ENCODE assay signal across 13 mouse cellular contexts in the genomic region with DNA sequence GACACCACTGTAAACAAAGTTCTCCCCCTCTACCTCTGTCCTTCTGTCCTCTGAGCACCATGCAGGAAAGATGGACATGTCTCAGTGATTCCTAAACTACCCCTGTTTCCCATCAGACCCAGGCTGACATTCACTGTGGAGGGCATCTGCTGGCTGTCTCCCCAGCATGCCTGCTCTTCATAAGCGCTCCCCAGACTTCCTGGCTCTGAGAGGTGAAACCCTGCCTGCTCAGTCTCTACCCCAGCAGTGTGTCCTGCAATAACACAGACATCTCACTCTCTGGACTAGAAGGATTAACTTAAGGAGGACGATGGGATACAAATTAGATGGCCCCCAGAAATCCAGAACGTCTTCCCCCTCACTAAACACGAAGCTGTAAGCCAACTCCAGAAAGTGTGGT.
DNase-seq lines count a peak whose midpoint lies in the region; ATAC-seq and TF ChIP-seq lines count a peak whose summit lies in the region.
"Had no signal": no experiment of that assay in that cellular context is flagged by ENCODE, and none has a peak within 500 bp of the region (broad histone marks: within the 10 kb centered on the region; RNA-seq: fewer than 3 reads in every experiment).

No protein-coding gene starts in this region.

- TF ChIP-seq CTCF in left cerebral cortex, adult 2 months (IDR thresholded peaks at IDR 0.05), result no peak
- no peak for TF ChIP-seq CTCF in olfactory bulb, adult 2 months (IDR thresholded peaks at IDR 0.05; ENCODE audit: insufficient read depth, low read depth, low read length)

- no peak for ATAC-seq in embryonic facial prominence, embryonic 13.5 days (ENCODE audit: insufficient number of reproducible peaks, insufficient read depth, low FRiP score, low TSS enrichment, low read depth)
- no peak for ATAC-seq in heart, embryonic 14.5 days (ENCODE audit: insufficient number of reproducible peaks, insufficient read depth, low FRiP score, low read depth)
- ATAC-seq: inflammation-experienced regulatory T-cells, adult 6 months had no signal

- H3K4me3 ChIP-seq in left cerebral cortex, adult 2 months, result no peak overlapping the region
- no peak overlapping the region for H3K4me3 ChIP-seq in embryonic facial prominence, embryonic 13.5 days
- no peak overlapping the region for H3K4me3 ChIP-seq in heart, embryonic 14.5 days (ENCODE audit: control insufficient read depth in 1 of 2, insufficient read depth in 1 of 2, low read depth in 1 of 2, low read length in 2 of 2)
- no peak overlapping the region for H3K4me3 ChIP-seq in olfactory bulb, adult 2 months (ENCODE audit: insufficient read depth, low read depth, low read length)
- H3K4me3 ChIP-seq: limb, embryonic 10.5 days had no signal

- no peak for DNase-seq in left cerebral cortex, adult 2 months (ENCODE audit: extremely low spot score in 1 of 2, low spot score in 2 of 2)
- DNase-seq in left cerebral cortex, adult 9 months (ENCODE audit: low spot score in 2 of 2), result no peak
- no peak for DNase-seq in ovary, postnatal 10 days (ENCODE audit: low spot score)
- DNase-seq in adrenal gland, postnatal 14 days, result no peak
- DNase-seq: adrenal gland, postnatal 10 days; cerebellum, postnatal 25 days; kidney, postnatal 25 days; lung, adult 18-20 months had no signal

- no peak for TF ChIP-seq POLR2A in olfactory bulb, adult 2 months (IDR thresholded peaks at IDR 0.05; ENCODE audit: insufficient read depth, low read depth, low read length)

- H3K27ac ChIP-seq in left cerebral cortex, adult 2 months, result peak overlapping the region; percentile 50
- H3K27ac ChIP-seq in embryonic facial prominence, embryonic 13.5 days, result peak overlapping the region; percentile 68
- peak overlapping the region; percentile 58 to 88 for H3K27ac ChIP-seq in heart, embryonic 14.5 days (replicated peaks in 1 of 2; ENCODE audit: control insufficient read depth in 1 of 2, insufficient read depth in 1 of 2, low read depth in 2 of 2, low read length in 2 of 2)
- peak overlapping the region; percentile 90 for H3K27ac ChIP-seq in olfactory bulb, adult 2 months (ENCODE audit: insufficient read depth, low read depth, low read length)
- H3K27ac ChIP-seq: limb, embryonic 10.5 days had no signal

- H3K4me1 ChIP-seq in embryonic facial prominence, embryonic 13.5 days, result peaks cover 62% of the 10 kb centered on the region
- H3K4me1 ChIP-seq in heart, embryonic 14.5 days (ENCODE audit: control insufficient read depth in 2 of 2, insufficient read depth in 2 of 2, low read length in 2 of 2), result peaks cover 42 to 80% of the 10 kb centered on the region in 2 experiments
- H3K4me1 ChIP-seq in olfactory bulb, adult 2 months (ENCODE audit: control insufficient read depth, insufficient read depth, low read length), result peaks cover 34% of the 10 kb centered on the region

- no peaks in the 10 kb centered on the region for H3K27me3 ChIP-seq in embryonic facial prominence, embryonic 13.5 days
- no peaks in the 10 kb centered on the region for H3K27me3 ChIP-seq in heart, embryonic 14.5 days (ENCODE audit: control insufficient read depth, insufficient read depth, low read length)

- H3K9me3 ChIP-seq in embryonic facial prominence, embryonic 13.5 days, result no peaks in the 10 kb centered on the region; the same call in 1 of the 2 replicates
- no peaks in the 10 kb centered on the region for H3K9me3 ChIP-seq in heart, embryonic 14.5 days (ENCODE audit: control insufficient read depth, low read length)
- H3K9me3 ChIP-seq: limb, embryonic 10.5 days had no signal

- 53% methylated on average over 4 of the region's 4 CpGs for WGBS in embryonic facial prominence, embryonic 13.5 days
- WGBS in heart, embryonic 14.5 days, result 27% methylated on average over 4 of the region's 4 CpGs
- 52% methylated on average over 4 of the region's 4 CpGs for WGBS in olfactory bulb, adult 2 months

- H3K36me3 ChIP-seq in embryonic facial prominence, embryonic 13.5 days, result no peaks in the 10 kb centered on the region
- H3K36me3 ChIP-seq in heart, embryonic 14.5 days (ENCODE audit: control insufficient read depth, insufficient read depth, low read length), result no peaks in the 10 kb centered on the region
- H3K36me3 ChIP-seq: limb, embryonic 10.5 days had no signal

- no peak overlapping the region for H3K9ac ChIP-seq in embryonic facial prominence, embryonic 13.5 days
- peak overlapping the region; percentile 47; the same call in 1 of the 2 replicates for H3K9ac ChIP-seq in heart, embryonic 14.5 days (ENCODE audit: low read length)

- no peak overlapping the region for H3K4me2 ChIP-seq in embryonic facial prominence, embryonic 13.5 days
- no peak overlapping the region for H3K4me2 ChIP-seq in heart, embryonic 14.5 days (ENCODE audit: low read length)

- intact Hi-C loops in left cerebral cortex, adult 2 months (cut with DNase I), result loop anchor here (1.0 kb wide), 1 partner anchor 36 kb away; no protein-coding TSS in a partner anchor
